Mouse (Mus musculus): ENCODE data around the gene Znrf1. TPM values are rescaled to one million over a fixed set of nuclear protein-coding genes. Genes with fewer than 3 reads are reported as not detected.

The Znrf1 gene
- polyA plus RNA-seq, 1 experiment from 2014 or later, result 14.8 TPM

DNA sequence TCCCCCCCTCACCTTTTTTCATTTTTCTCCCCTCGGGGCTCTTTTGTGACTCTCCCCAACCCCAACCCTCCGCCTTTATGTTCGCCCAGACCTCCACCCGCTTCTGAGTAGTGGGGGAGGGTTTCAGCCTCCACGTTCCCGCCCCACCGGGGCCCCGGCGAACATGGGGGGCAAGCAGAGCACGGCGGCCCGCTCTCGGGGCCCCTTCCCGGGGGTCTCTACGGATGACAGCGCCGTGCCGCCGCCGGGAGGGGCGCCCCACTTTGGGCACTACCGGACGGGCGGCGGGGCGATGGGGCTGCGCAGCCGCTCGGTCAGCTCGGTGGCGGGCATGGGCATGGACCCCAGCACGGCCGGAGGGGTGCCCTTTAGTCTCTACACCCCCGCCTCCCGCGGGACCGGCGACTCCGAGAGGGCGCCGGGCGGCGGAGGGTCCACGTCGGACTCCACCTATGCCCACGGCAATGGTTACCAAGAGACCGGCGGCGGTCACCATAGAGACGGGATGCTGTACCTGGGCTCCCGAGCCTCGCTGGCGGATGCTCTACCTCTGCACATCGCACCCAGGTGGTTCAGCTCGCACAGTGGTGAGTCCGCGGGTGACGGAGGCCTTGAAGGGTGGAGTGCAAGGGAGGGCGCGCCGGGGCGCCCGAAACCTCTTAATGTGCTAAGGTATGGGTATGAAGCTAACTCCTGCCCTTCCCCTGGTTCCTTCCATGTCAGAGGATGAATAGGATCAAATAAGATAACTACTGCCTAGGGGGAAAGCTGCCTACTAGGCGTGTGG lies 1.3 kb downstream of the Znrf1 start:
- TF ChIP-seq EP300 (optimal IDR thresholded peaks at IDR 0.05), result no peak
- no peak for TF ChIP-seq CTCF (IDR thresholded peaks at IDR 0.05; ENCODE audit: low read depth)
- DNase-seq (ENCODE audit: low spot score) (peak; percentile 72), ATAC-seq (ENCODE audit: low FRiP score, low TSS enrichment) (peak; percentile 58)
- Histone ChIP-seq H3K27me3 (ENCODE audit: control insufficient read depth, insufficient read depth, low read length) (no peaks in the 10 kb centered on the region), H3K4me3 (ENCODE audit: low read depth, low read length) (peak overlapping the region; percentile 83), H3K4me2 (replicated peaks; ENCODE audit: low read depth) (peak overlapping the region; percentile 93), H3K27ac (replicated peaks) (peak overlapping the region; percentile 94), H3K9ac (ENCODE audit: low read length) (peak overlapping the region; percentile 86), H3K36me3 (ENCODE audit: control insufficient read depth, insufficient read depth, low read length) (no peaks in the 10 kb centered on the region), H3K4me1 (replicated peaks; ENCODE audit: control insufficient read depth, insufficient read depth) (peaks cover 10% of the 10 kb centered on the region), H3K9me3 (ENCODE audit: control insufficient read depth, low read length) (no peaks in the 10 kb centered on the region)
- 1% methylated on average over 64 of the region's 64 CpGs for WGBS

DNA sequence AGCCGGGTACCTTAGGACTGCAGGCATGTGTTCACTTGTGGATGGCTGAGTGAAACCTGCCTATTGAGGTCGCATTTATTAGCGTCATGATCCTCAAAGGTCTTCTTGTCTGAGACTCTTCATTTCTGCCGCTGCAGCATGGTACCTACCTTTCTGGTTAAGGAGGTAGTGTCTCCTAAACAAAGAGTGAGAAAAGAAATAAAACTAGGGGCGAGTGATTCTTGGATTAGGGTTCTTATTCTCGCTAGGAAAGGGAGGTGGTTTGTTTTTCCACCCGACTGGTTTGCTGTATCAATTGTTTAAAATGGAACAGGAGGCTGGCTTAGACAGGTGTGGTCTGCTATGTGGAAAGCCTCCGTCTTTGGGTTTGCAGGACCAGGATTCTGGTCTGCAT lies 1.9 kb downstream of the Znrf1 start:
- no peak for TF ChIP-seq CTCF (IDR thresholded peaks at IDR 0.05; ENCODE audit: low read depth)
- TF ChIP-seq EP300 (optimal IDR thresholded peaks at IDR 0.05), result no peak
- Histone ChIP-seq H3K9me3 (ENCODE audit: control insufficient read depth, low read length) (no peaks in the 10 kb centered on the region), H3K27me3 (ENCODE audit: control insufficient read depth, insufficient read depth, low read length) (no peaks in the 10 kb centered on the region), H3K4me1 (replicated peaks; ENCODE audit: control insufficient read depth, insufficient read depth) (peaks cover 10% of the 10 kb centered on the region), H3K4me2 (replicated peaks; ENCODE audit: low read depth) (peak overlapping the region; percentile 93), H3K36me3 (ENCODE audit: control insufficient read depth, insufficient read depth, low read length) (no peaks in the 10 kb centered on the region), H3K27ac (replicated peaks) (peak overlapping the region; percentile 94), H3K9ac (ENCODE audit: low read length) (peak overlapping the region; percentile 86), H3K4me3 (ENCODE audit: low read depth, low read length) (peak overlapping the region; percentile 83)
- 4% methylated on average over 8 of the region's 8 CpGs for whole genome bisulfite sequencing
- DNase-seq (ENCODE audit: low spot score) (no peak), ATAC-seq (ENCODE audit: low FRiP score, low TSS enrichment) (0 out of 2 replicates have a peak, but pooled peaks have one; percentile 1)

DNA sequence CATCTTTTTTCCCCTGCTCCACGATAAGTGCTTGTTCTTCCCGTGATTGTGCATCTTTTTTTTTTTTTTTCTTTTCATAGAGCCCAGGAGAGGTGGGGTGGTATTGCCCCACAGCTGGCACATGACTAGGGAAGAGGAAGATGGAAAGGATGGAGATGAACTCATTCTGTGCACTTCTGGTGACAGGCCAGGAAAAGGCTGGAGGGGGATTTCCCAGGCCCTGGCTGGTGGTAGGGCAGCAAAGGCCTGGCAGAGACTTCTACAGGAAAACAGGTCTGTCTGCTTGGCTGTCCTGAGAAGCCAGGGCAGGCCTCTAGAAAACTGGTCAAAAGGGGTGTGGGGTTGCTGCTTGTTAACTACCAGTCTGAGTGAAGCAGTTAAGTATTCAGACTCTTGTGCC lies 2.3 kb downstream of the Znrf1 start:
- TF ChIP-seq EP300 (optimal IDR thresholded peaks at IDR 0.05), result no peak
- no peak for TF ChIP-seq CTCF (IDR thresholded peaks at IDR 0.05; ENCODE audit: low read depth)
- peak; percentile 34 for DNase-seq (ENCODE audit: low spot score)
- Histone ChIP-seq H3K9ac (ENCODE audit: low read length) (peak overlapping the region; percentile 86), H3K4me2 (replicated peaks; ENCODE audit: low read depth) (peak overlapping the region; percentile 93), H3K9me3 (ENCODE audit: control insufficient read depth, low read length) (no peaks in the 10 kb centered on the region), H3K36me3 (ENCODE audit: control insufficient read depth, insufficient read depth, low read length) (no peaks in the 10 kb centered on the region), H3K4me1 (replicated peaks; ENCODE audit: control insufficient read depth, insufficient read depth) (peaks cover 10% of the 10 kb centered on the region), H3K27me3 (ENCODE audit: control insufficient read depth, insufficient read depth, low read length) (no peaks in the 10 kb centered on the region), H3K27ac (replicated peaks) (peak overlapping the region; percentile 70), H3K4me3 (ENCODE audit: low read depth, low read length) (peak overlapping the region; percentile 83)
- ATAC-seq (ENCODE audit: low FRiP score, low TSS enrichment), result no peak
- 3% methylated on average over 2 of the region's 2 CpGs for WGBS

DNA sequence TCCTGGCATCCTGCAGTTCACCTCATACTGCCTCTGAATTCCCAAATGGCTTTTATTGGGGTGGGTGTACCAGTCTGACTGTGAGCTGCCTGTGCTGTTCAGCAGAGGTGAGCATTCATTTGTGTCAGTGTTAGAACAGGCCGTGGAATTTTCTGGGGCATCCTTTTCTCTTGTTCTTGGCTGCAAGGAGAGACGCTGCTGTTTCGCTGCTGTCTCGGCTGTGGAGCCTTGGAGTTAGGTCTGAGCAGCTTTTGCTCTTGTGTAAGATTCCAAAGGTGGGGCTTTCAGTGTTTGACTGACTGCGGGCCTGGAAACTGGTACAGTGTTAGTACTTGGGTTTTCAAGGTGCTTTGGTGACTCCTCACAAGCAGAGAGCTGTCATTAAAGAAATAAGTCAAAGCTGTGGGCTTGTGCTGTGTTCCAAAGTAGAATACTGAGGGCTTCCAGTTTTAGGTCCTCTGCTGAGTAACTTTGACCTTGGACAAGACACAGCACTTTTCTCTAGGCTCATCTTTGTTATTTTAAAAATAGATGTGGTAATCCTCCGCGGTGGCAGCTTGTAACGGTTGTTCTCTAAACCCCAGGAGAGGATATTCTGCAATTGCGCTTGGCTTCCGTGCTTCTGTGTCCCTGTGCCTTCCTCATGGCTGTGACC lies 3.7 kb downstream of the Znrf1 start:
- Histone ChIP-seq H3K27me3 (ENCODE audit: control insufficient read depth, insufficient read depth, low read length) (no peaks in the 10 kb centered on the region), H3K9ac (ENCODE audit: low read length) (0 out of 2 replicates have a peak overlapping the region, but pooled peaks have one; percentile 28), H3K36me3 (ENCODE audit: control insufficient read depth, insufficient read depth, low read length) (no peaks in the 10 kb centered on the region), H3K27ac (replicated peaks) (peak overlapping the region; percentile 58; the same call in 1 of the 2 replicates), H3K4me3 (ENCODE audit: low read depth, low read length) (no peak overlapping the region), H3K9me3 (ENCODE audit: control insufficient read depth, low read length) (no peaks in the 10 kb centered on the region), H3K4me2 (replicated peaks; ENCODE audit: low read depth) (no peak overlapping the region), H3K4me1 (replicated peaks; ENCODE audit: control insufficient read depth, insufficient read depth) (peaks cover 10% of the 10 kb centered on the region)
- TF ChIP-seq EP300 (optimal IDR thresholded peaks at IDR 0.05), result no peak
- no peak for TF ChIP-seq CTCF (IDR thresholded peaks at IDR 0.05; ENCODE audit: low read depth)
- WGBS, result 50% methylated on average over 10 of the region's 10 CpGs
- DNase-seq (ENCODE audit: low spot score) (no peak), ATAC-seq (ENCODE audit: low FRiP score, low TSS enrichment) (no peak)

DNA sequence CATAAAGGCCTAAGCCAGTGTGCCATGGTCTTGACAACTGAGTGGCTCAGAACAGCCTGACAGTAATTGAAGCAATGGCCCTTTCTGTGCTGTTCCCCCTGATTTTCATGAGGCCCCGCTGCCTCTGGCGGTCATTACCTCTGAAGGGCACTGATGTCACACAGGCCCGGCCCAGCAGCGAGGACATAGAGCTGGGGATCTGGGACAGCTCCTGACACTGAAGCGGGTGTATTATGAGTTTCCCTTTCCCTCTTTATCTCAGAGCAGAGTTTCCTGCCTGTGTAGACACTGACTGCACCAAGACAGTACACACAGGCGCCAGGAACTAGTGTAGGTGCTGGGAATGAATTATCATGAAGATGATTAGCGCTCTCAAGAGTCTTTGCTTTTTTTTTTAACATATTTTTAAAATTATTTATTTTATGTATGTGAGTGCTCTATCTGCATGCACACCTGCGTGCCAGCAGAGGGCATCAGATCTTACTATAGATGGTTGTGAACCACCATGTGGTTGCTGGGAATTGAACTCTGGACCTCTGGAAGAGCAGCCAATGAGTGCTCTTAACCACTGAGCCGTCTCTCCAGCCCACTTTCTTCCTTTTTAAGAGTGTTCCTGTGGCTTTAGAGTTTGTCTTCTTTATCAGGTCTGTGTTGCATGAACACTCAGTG lies 7.9 kb downstream of the Znrf1 start:
- no peak overlapping the region for H3K9ac ChIP-seq (ENCODE audit: low read length)
- 91% methylated on average over 9 of the region's 9 CpGs for WGBS

More for the DNA sequence above, 7.9 kb downstream of the Znrf1 start:
- TF ChIP-seq EP300 (optimal IDR thresholded peaks at IDR 0.05), result no peak
- TF ChIP-seq CTCF (IDR thresholded peaks at IDR 0.05; ENCODE audit: low read depth), result peak; percentile 38
- Histone ChIP-seq H3K4me1 (replicated peaks; ENCODE audit: control insufficient read depth, insufficient read depth) (no peaks in the 10 kb centered on the region), H3K9me3 (ENCODE audit: control insufficient read depth, low read length) (no peaks in the 10 kb centered on the region), H3K27me3 (ENCODE audit: control insufficient read depth, insufficient read depth, low read length) (no peaks in the 10 kb centered on the region), H3K36me3 (ENCODE audit: control insufficient read depth, insufficient read depth, low read length) (no peaks in the 10 kb centered on the region), H3K4me3 (ENCODE audit: low read depth, low read length) (no peak overlapping the region), H3K4me2 (replicated peaks; ENCODE audit: low read depth) (no peak overlapping the region), H3K27ac (replicated peaks) (no peak overlapping the region)
- DNase-seq (ENCODE audit: low spot score), result no peak
- no peak for ATAC-seq (ENCODE audit: low FRiP score, low TSS enrichment)

All from stomach, postnatal 0 days (tissue).